Mouse (Mus musculus) small intestine, adult 2 months (tissue): ENCODE data around the gene Zscan20. TPM values are rescaled to one million over a fixed set of nuclear protein-coding genes. Genes with fewer than 3 reads are reported as not detected.

ENCODE experiments used
- H3K27ac ChIP-seq: fragments of 200-500 bp; 2 replicates; pipeline ENCODE4 v1.5.1; 2012; ENCODE audit warnings: low read depth, low read length, control low read depth, inconsistent platforms; ENCODE audit not compliant: insufficient read depth
- H3K27me3 ChIP-seq: fragments of 200-500 bp; 2 replicates; pipeline ENCODE4 v1.6.1; 2012; ENCODE audit warnings: mild to moderate bottlenecking, moderate library complexity, low read length, inconsistent platforms; ENCODE audit not compliant: control insufficient read depth, insufficient read depth
- H3K36me3 ChIP-seq: fragments of 200-500 bp; 2 replicates; pipeline ENCODE4 v1.6.1; 2012; ENCODE audit warnings: mild to moderate bottlenecking, low read length, control low read depth, inconsistent platforms; ENCODE audit not compliant: control insufficient read depth, insufficient read depth
- H3K4me1 ChIP-seq: fragments of 200-500 bp; 2 replicates; pipeline ENCODE4 v1.6.1; 2012; ENCODE audit warnings: low read length, inconsistent platforms, mixed read lengths; ENCODE audit not compliant: control insufficient read depth, insufficient read depth, insufficient read length
- H3K4me3 ChIP-seq: fragments of 200-500 bp; 2 replicates; pipeline ENCODE4 v1.5.1; 2012; ENCODE audit warnings: low read depth, mild to moderate bottlenecking, control low read depth, inconsistent platforms, low read length, moderate library complexity
- CTCF ChIP-seq: fragments of 200-500 bp; IDR thresholded peaks from 2 replicates; pipeline ENCODE4 v1.5.1; 2012; ENCODE audit warnings: low read depth, mild to moderate bottlenecking, control low read depth, inconsistent platforms, low read length, moderate library complexity, mixed read lengths; ENCODE audit not compliant: insufficient replicate concordance, insufficient read length; ENCODE audit errors: extremely low read depth
- POLR2A ChIP-seq: fragments of 200-500 bp; IDR thresholded peaks from 2 replicates; pipeline ENCODE4 v1.6.1; 2012; ENCODE audit warnings: low read depth, mild to moderate bottlenecking, control low read depth, inconsistent platforms, low read length, moderate library complexity
- whole genome bisulfite sequencing: fragments of 180-500 bp; shearing (Covaris S2); methylation state at CpG from one replicate; pipeline ENCODE4 v1.1.7; 2018; 5-methylcytosine and 5-hydroxymethylcytosine counted together
- polyA plus RNA-seq: library from polyadenylated mRNA; depleted of rRNA; stranded (reverse); fragments of >200 nt; gene quantifications from 2 replicates; pipeline ENCODE4 v1.2.3, GENCODE M21; 2012

Zscan20 gene
- polyA plus RNA-seq, 1 experiment = 1.6 TPM

DNA sequence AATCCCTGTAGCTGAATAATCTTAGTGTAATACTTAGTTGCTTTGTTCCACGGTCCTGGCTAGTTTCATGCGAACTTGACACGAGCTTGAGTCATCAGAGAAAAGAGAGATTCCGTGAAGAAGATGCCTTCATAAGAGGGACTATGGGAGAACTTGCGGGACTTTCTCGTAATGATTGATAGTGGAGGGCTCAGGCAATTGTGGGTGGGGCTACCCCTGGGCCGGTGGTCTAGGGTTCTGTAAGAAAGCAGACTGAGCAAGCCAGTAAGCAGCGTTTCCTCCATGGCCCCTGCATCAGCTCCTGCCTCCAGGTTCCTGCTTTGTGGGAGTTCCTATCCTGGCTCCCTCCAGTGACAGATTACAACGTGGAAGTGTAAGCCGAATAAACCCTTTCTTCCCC, 808 bp upstream of the Zscan20 start:
- no peak overlapping the region for H3K4me3 ChIP-seq

DNA sequence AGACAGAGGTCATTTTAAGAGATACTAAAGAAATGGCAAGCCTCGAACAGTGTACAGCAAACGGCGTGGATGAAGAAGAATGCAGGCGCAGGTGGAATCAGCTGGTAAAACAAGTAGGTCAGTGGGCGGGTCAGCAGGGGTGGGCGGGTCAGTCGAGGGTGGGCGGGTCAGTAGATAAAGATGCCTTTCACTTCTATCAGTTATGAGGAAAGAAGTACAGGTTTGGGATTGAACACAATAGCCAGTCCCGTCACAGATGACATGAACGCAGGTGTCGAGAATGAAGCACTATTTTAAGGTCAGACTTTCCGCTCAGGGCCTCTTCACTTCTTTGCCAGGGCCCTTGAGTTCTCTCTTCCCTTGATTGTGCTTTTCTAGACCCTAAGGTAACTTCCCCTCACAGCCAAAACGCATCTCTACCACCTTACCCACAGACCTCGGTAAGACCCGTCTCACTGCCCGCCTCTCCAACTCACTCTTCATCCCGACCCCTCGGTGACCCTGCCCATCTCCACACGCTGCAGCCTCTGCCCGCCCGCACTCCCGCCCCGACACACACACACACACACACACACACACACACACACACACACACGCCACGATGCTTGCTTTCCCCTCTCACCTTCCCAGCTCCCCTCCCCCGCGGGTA, 498 bp downstream of the Zscan20 start:
- WGBS = 2% methylated on average over 23 of the region's 27 CpGs

More for the DNA sequence above, 808 bp upstream of the Zscan20 start:
- no peak overlapping the region for H3K27ac ChIP-seq
- TF ChIP-seq POLR2A = no peak
- no peak for TF ChIP-seq CTCF
- no peaks in the 10 kb centered on the region for H3K36me3 ChIP-seq
- H3K27me3 ChIP-seq = no peaks in the 10 kb centered on the region
- H3K4me1 ChIP-seq = 0 out of 2 replicates have a peak, but pooled peaks cover 2% of the 10 kb centered on the region
- WGBS = 11% methylated on average over 10 of the region's 10 CpGs

DNA sequence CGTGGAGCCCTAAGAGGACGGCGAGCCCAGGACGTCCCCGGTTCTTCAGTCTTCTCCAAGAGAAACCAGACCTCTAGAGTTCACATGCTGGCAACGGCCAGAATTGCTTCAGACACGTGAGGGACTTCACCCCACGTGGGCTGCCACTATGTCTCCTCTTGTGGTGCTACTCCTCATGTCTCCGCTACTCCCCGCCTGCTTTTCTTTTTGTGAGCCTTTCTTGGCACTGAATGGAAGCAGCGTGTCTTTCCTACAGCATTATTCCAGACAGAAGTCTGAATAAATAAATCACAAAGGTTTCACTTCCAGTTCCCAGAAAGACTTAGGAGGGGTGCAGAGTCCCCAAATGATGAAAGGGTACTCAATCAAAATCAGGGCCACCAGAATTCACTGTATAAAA, 2.2 kb downstream of the Zscan20 start:
- Histone ChIP-seq H3K36me3 (peaks cover 8% of the 10 kb centered on the region), H3K4me3 (no peak overlapping the region), H3K4me1 (0 out of 2 replicates have a peak, but pooled peaks cover 2% of the 10 kb centered on the region), H3K27ac (no peak overlapping the region), H3K27me3 (no peaks in the 10 kb centered on the region)
- TF ChIP-seq POLR2A = no peak
- no peak for TF ChIP-seq CTCF
- 83% methylated on average over 11 of the region's 11 CpGs for WGBS

More for the DNA sequence above, 498 bp downstream of the Zscan20 start:
- TF ChIP-seq CTCF (no peak), POLR2A (no peak)
- H3K4me3 ChIP-seq = peak overlapping the region; percentile 97
- 0 out of 2 replicates have a peak, but pooled peaks cover 2% of the 10 kb centered on the region for H3K4me1 ChIP-seq
- no peaks in the 10 kb centered on the region; the same call in 1 of the 2 replicates for H3K36me3 ChIP-seq
- no peaks in the 10 kb centered on the region for H3K27me3 ChIP-seq
- H3K27ac ChIP-seq = no peak overlapping the region

DNA sequence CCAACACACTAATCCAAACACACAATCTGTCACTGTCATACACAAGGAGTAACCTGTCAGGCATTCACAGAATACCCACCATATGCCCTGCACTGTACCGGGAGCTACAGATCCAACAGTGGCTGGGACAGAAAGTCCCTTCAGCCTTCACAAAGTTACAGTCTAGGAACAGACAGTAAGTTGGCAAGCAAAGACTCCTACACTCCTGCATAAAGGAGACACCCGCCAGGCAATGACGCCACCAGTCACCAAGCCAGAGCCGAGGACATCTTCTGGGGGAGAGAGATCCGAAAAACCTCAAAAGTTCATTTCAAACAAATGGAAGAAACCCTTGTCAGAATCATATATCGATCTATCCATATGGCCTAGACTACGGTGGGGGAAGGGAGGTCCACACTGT, 3.3 kb downstream of the Zscan20 start:
- WGBS = 98% methylated on average over 7 of the region's 7 CpGs
- no peak overlapping the region for H3K27ac ChIP-seq
- TF ChIP-seq POLR2A (no peak), CTCF (no peak)
- peaks cover 8% of the 10 kb centered on the region for H3K36me3 ChIP-seq
- H3K4me1 ChIP-seq = 0 out of 2 replicates have a peak, but pooled peaks cover 2% of the 10 kb centered on the region
- no peak overlapping the region for H3K4me3 ChIP-seq
- H3K27me3 ChIP-seq = no peaks in the 10 kb centered on the region

DNA sequence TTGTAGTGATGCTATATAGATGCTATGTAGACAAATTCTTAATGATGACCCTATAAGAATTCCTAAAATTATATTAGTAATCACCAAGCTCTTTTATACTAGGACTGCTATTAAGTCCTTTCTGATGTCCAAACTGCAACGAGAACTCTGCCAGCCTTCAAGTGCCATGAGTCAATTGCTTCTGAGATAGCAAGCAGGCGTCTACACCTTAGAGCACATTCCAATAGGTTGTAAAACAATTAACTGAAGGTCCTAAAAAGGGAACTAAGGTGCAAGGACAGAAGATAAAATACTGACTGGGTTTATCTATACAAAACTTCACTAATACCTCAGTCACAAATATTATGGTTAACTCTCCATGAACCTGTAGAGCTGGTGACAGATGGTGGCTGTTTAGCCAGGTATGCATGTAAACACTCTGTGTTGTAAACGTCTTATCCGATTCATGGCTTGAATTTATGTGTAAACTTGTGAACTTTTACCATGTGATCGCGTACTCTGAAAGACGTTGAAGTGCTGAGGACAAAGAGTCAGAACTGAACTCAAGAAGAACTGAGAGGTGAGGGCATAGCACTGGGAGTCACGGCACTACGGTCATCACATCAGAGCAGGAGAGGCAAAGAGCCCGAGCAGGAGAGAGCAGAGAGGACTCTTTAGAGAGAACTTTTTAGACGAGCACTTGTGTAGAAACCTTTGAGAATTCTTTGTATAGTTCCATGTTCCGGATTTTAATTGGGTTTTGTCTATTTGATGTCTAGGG, 11.9 kb downstream of the Zscan20 start:
- 29% methylated on average over 12 of the region's 12 CpGs for WGBS

DNA sequence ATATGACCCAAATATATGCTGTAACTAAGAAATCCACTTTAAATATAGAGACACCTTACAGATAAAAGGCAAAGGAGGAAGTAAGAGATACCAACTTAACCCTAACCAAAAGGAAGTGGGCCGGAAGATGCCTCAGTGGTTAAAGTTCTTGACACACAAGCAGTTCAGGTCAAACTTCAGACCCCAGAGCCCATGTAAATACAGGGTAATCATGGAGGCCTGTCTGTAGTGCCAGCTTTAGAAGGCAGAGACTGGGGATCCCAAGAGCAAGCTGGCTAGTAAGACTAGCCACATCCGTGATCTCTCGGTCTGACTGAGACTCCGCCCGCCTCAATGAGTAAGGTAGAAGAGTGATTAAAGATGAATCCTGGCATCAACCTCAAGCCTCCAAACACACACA, 15.8 kb downstream of the Zscan20 start:
- no peak overlapping the region for H3K4me3 ChIP-seq
- peaks cover 15% of the 10 kb centered on the region for H3K36me3 ChIP-seq
- H3K27me3 ChIP-seq = no peaks in the 10 kb centered on the region
- H3K27ac ChIP-seq = no peak overlapping the region
- WGBS = 75% methylated on average over 5 of the region's 5 CpGs
- TF ChIP-seq POLR2A = no peak
- TF ChIP-seq CTCF = no peak
- peaks cover 11% of the 10 kb centered on the region; the same call in 1 of the 2 replicates for H3K4me1 ChIP-seq

More for the DNA sequence above, 11.9 kb downstream of the Zscan20 start:
- TF ChIP-seq CTCF (no peak), POLR2A (no peak)
- H3K27me3 ChIP-seq = no peaks in the 10 kb centered on the region
- H3K36me3 ChIP-seq = no peaks in the 10 kb centered on the region
- peaks cover 11% of the 10 kb centered on the region; the same call in 1 of the 2 replicates for H3K4me1 ChIP-seq
- H3K4me3 ChIP-seq = no peak overlapping the region
- no peak overlapping the region for H3K27ac ChIP-seq

DNA sequence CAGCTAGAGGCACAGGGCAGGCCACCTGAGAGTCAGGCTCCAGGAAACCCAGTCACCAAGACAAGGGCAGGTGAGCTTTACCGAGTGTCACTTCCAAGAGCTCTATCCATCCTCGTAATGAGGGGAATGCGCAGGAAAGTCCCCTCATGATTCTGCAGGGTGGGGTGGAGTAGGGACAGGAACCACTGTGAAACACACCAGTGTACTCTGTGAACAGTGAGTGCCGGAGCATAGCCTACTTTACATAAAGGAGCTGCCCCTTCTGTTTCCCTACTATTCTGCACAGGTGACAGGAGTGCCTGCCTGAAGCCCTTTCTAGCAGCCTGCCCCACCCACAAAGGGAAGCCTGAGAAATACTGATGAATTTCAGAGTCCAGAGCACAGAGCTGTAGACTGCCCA, 16.6 kb downstream of the Zscan20 start:
- H3K4me1 ChIP-seq = peaks cover 11% of the 10 kb centered on the region; the same call in 1 of the 2 replicates
- H3K36me3 ChIP-seq = peaks cover 18% of the 10 kb centered on the region
- no peak overlapping the region for H3K27ac ChIP-seq
- no peaks in the 10 kb centered on the region for H3K27me3 ChIP-seq
- WGBS = 83% methylated on average over 4 of the region's 4 CpGs
- TF ChIP-seq CTCF = no peak
- no peak for TF ChIP-seq POLR2A
- H3K4me3 ChIP-seq = no peak overlapping the region
